Mouse (Mus musculus): ENCODE data around the gene Serbp1.
A peak's percentile ranks its signal among the peaks of the same experiment; 100 is the strongest.

The Serbp1 gene

GRCm38 (mm10) chr6:67300300-67300699, 62.3 kb downstream of the Serbp1 start:
- Histone ChIP-seq H3K9me3 (ENCODE audit: low read length) (no peaks in the 10 kb centered on the region), H3K36me3 (ENCODE audit: insufficient read depth, low read length) (peaks cover 8% of the 10 kb centered on the region), H3K27me3 (ENCODE audit: insufficient read depth, low read length) (no peaks in the 10 kb centered on the region), H3K4me1 (replicated peaks; ENCODE audit: low read depth, low read length) (peaks cover 20% of the 10 kb centered on the region), H3K4me3 (replicated peaks; ENCODE audit: low read length) (no peak overlapping the region)
- TF ChIP-seq POU5F1 (IDR thresholded peaks at IDR 0.05; ENCODE audit: borderline replicate concordance, low read length): no peak
- TF ChIP-seq CTCF (conservative IDR thresholded peaks at IDR 0.05; ENCODE audit: low read length): no peak
- TF ChIP-seq NANOG (IDR thresholded peaks at IDR 0.05; ENCODE audit: borderline replicate concordance, low read length): no peak

- H3K27me3 ChIP-seq (ENCODE audit: insufficient read depth, low read length): no peaks in the 10 kb centered on the region
- no peaks in the 10 kb centered on the region for H3K9me3 ChIP-seq (ENCODE audit: low read length)
- peaks cover 20% of the 10 kb centered on the region for H3K4me1 ChIP-seq (replicated peaks; ENCODE audit: low read depth, low read length)
- H3K4me3 ChIP-seq (replicated peaks; ENCODE audit: low read length): no peak overlapping the region
- TF ChIP-seq NANOG (IDR thresholded peaks at IDR 0.05; ENCODE audit: borderline replicate concordance, low read length) (0 out of 2 replicates have a peak, but pooled peaks have one; percentile 5), POU5F1 (IDR thresholded peaks at IDR 0.05; ENCODE audit: borderline replicate concordance, low read length) (no peak)
- H3K36me3 ChIP-seq (ENCODE audit: insufficient read depth, low read length): peaks cover 8% of the 10 kb centered on the region
These were observed 62.8 kb downstream of the Serbp1 start for GRCm38 (mm10) chr6:67300710-67301163.

GRCm38 (mm10) chr6:67301230-67301629, 63.3 kb downstream of the Serbp1 start:
- Histone ChIP-seq H3K27me3 (ENCODE audit: insufficient read depth, low read length) (no peaks in the 10 kb centered on the region), H3K9me3 (ENCODE audit: low read length) (no peaks in the 10 kb centered on the region), H3K4me1 (replicated peaks; ENCODE audit: low read depth, low read length) (peaks cover 20% of the 10 kb centered on the region), H3K4me3 (replicated peaks; ENCODE audit: low read length) (no peak overlapping the region), H3K36me3 (ENCODE audit: insufficient read depth, low read length) (peaks cover 8% of the 10 kb centered on the region)
- TF ChIP-seq NANOG (IDR thresholded peaks at IDR 0.05; ENCODE audit: borderline replicate concordance, low read length) (0 out of 2 replicates have a peak, but pooled peaks have one; percentile 1), POU5F1 (IDR thresholded peaks at IDR 0.05; ENCODE audit: borderline replicate concordance, low read length) (no peak), CTCF (conservative IDR thresholded peaks at IDR 0.05; ENCODE audit: low read length) (no peak)

- peaks cover 20% of the 10 kb centered on the region for H3K4me1 ChIP-seq (replicated peaks; ENCODE audit: low read depth, low read length)
- H3K27me3 ChIP-seq (ENCODE audit: insufficient read depth, low read length): no peaks in the 10 kb centered on the region
- no peak overlapping the region for H3K4me3 ChIP-seq (replicated peaks; ENCODE audit: low read length)
- peaks cover 6% of the 10 kb centered on the region for H3K36me3 ChIP-seq (ENCODE audit: insufficient read depth, low read length)
- TF ChIP-seq CTCF (conservative IDR thresholded peaks at IDR 0.05; ENCODE audit: low read length): no peak
- TF ChIP-seq NANOG (IDR thresholded peaks at IDR 0.05; ENCODE audit: borderline replicate concordance, low read length): no peak
- TF ChIP-seq POU5F1 (IDR thresholded peaks at IDR 0.05; ENCODE audit: borderline replicate concordance, low read length): no peak
- no peaks in the 10 kb centered on the region for H3K9me3 ChIP-seq (ENCODE audit: low read length)
These were observed 64.5 kb downstream of the Serbp1 start for GRCm38 (mm10) chr6:67302471-67302870.

- Histone ChIP-seq H3K9me3 (ENCODE audit: low read length) (no peaks in the 10 kb centered on the region), H3K36me3 (ENCODE audit: insufficient read depth, low read length) (no peaks in the 10 kb centered on the region), H3K4me3 (replicated peaks; ENCODE audit: low read length) (no peak overlapping the region), H3K27me3 (ENCODE audit: insufficient read depth, low read length) (no peaks in the 10 kb centered on the region), H3K4me1 (replicated peaks; ENCODE audit: low read depth, low read length) (peaks cover 20% of the 10 kb centered on the region)
- no peak for TF ChIP-seq CTCF (conservative IDR thresholded peaks at IDR 0.05; ENCODE audit: low read length)
These were observed 65.2 kb downstream of the Serbp1 start for GRCm38 (mm10) chr6:67303210-67303609.

GRCm38 (mm10) chr6:67308994-67309393, 71.0 kb downstream of the Serbp1 start:
- TF ChIP-seq CTCF (conservative IDR thresholded peaks at IDR 0.05; ENCODE audit: low read length): no peak
- no peak for TF ChIP-seq NANOG (IDR thresholded peaks at IDR 0.05; ENCODE audit: borderline replicate concordance, low read length)
- no peak for TF ChIP-seq POU5F1 (IDR thresholded peaks at IDR 0.05; ENCODE audit: borderline replicate concordance, low read length)
- no peak overlapping the region for H3K4me3 ChIP-seq (replicated peaks; ENCODE audit: low read length)
- no peaks in the 10 kb centered on the region for H3K36me3 ChIP-seq (ENCODE audit: insufficient read depth, low read length)
- H3K4me1 ChIP-seq (replicated peaks; ENCODE audit: low read depth, low read length): peaks cover 4% of the 10 kb centered on the region
- H3K27me3 ChIP-seq (ENCODE audit: insufficient read depth, low read length): no peaks in the 10 kb centered on the region
- H3K9me3 ChIP-seq (ENCODE audit: low read length): no peaks in the 10 kb centered on the region

GRCm38 (mm10) chr6:67309752-67310151, 71.8 kb downstream of the Serbp1 start:
- H3K27me3 ChIP-seq (ENCODE audit: insufficient read depth, low read length): no peaks in the 10 kb centered on the region
- no peaks in the 10 kb centered on the region for H3K9me3 ChIP-seq (ENCODE audit: low read length)
- H3K4me3 ChIP-seq (replicated peaks; ENCODE audit: low read length): no peak overlapping the region
- TF ChIP-seq CTCF (conservative IDR thresholded peaks at IDR 0.05; ENCODE audit: low read length): no peak
- no peak for TF ChIP-seq POU5F1 (IDR thresholded peaks at IDR 0.05; ENCODE audit: borderline replicate concordance, low read length)
- no peak for TF ChIP-seq NANOG (IDR thresholded peaks at IDR 0.05; ENCODE audit: borderline replicate concordance, low read length)
- peaks cover 4% of the 10 kb centered on the region for H3K4me1 ChIP-seq (replicated peaks; ENCODE audit: low read depth, low read length)
- no peaks in the 10 kb centered on the region for H3K36me3 ChIP-seq (ENCODE audit: insufficient read depth, low read length)

DNA sequence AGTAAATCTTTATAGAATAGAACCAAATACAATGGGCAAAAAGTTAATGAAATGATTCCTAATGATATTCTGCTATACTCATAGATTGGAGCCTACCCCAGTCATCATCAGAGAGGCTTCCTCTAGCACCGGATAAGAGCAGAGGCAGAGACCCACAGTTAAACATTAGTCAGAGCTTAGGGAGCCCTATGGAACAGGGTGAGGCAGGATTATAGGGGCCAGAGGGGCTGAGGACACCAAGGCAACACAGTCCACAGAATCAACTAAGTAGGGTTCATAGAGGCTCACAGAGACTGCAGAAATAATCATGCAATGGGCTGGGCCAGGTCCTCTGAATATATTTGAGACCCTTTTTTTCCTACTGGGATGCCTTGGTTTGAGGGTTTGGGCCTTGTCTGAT, 76.7 kb downstream of the Serbp1 start:
- Histone ChIP-seq H3K36me3 (ENCODE audit: insufficient read depth, low read length) (no peaks in the 10 kb centered on the region), H3K4me1 (replicated peaks; ENCODE audit: low read depth, low read length) (peaks cover 4% of the 10 kb centered on the region), H3K27me3 (ENCODE audit: insufficient read depth, low read length) (no peaks in the 10 kb centered on the region), H3K4me3 (replicated peaks; ENCODE audit: low read length) (no peak overlapping the region), H3K9me3 (ENCODE audit: low read length) (no peaks in the 10 kb centered on the region)
- TF ChIP-seq POU5F1 (IDR thresholded peaks at IDR 0.05; ENCODE audit: borderline replicate concordance, low read length) (no peak), NANOG (IDR thresholded peaks at IDR 0.05; ENCODE audit: borderline replicate concordance, low read length) (no peak), CTCF (conservative IDR thresholded peaks at IDR 0.05; ENCODE audit: low read length) (no peak)

DNA sequence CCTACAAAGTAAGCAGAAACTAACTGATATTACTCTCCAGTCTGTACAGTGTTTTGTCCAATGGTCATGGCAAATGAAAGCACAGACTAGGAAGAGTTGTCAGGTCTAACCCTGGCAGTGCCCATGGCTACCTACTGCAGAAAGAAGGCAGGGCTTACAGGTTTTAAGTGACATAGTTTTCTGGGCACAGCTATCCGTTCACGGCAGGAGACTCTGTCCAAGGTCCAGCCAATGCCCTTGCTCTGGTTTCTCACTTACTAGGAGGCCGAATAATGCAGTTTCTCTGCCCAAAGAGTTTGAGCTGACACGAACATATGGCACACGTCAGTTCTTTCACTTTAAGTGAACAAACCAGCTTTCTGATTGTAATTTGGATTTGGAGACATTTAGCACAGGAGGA, 79.1 kb downstream of the Serbp1 start:
- Histone ChIP-seq H3K36me3 (ENCODE audit: insufficient read depth, low read length) (no peaks in the 10 kb centered on the region), H3K4me1 (replicated peaks; ENCODE audit: low read depth, low read length) (peaks cover 4% of the 10 kb centered on the region), H3K9me3 (ENCODE audit: low read length) (no peaks in the 10 kb centered on the region; the same call in 1 of the 2 replicates), H3K4me3 (replicated peaks; ENCODE audit: low read length) (no peak overlapping the region), H3K27me3 (ENCODE audit: insufficient read depth, low read length) (no peaks in the 10 kb centered on the region)
- no peak for TF ChIP-seq CTCF (conservative IDR thresholded peaks at IDR 0.05; ENCODE audit: low read length)
- TF ChIP-seq NANOG (IDR thresholded peaks at IDR 0.05; ENCODE audit: borderline replicate concordance, low read length): no peak
- no peak for TF ChIP-seq POU5F1 (IDR thresholded peaks at IDR 0.05; ENCODE audit: borderline replicate concordance, low read length)
